Mouse (Mus musculus): ENCODE results near the gene Cnpy3.

Cnpy3 gene

GRCm38 (mm10) chr17:46721077-46721476, 30.9 kb downstream of the Cnpy3 start:
- no peak for DNase-seq (ENCODE audit: extremely low spot score, low read depth, low spot score)

- DNase-seq (ENCODE audit: extremely low spot score, low read depth, low spot score): no peak
Measured at GRCm38 (mm10) chr17:46714756-46715481, 37.1 kb downstream of the Cnpy3 start.

- no peak for DNase-seq (ENCODE audit: extremely low spot score, low read depth, low spot score)
Measured at GRCm38 (mm10) chr17:46713849-46714248, 38.2 kb downstream of the Cnpy3 start.

- DNase-seq (ENCODE audit: extremely low spot score, low read depth, low spot score): no peak
Measured at GRCm38 (mm10) chr17:46712442-46712841, 39.6 kb downstream of the Cnpy3 start.

- DNase-seq (ENCODE audit: extremely low spot score, low read depth, low spot score): no peak
Measured at GRCm38 (mm10) chr17:46711612-46712271, 40.3 kb downstream of the Cnpy3 start.

GRCm38 (mm10) chr17:46710959-46711597, 40.9 kb downstream of the Cnpy3 start, which contains the start of gene Pex6:
Gene Pex6, plus strand, starts transcription at chr17:46711463.
- peak; percentile 73 for DNase-seq (ENCODE audit: extremely low spot score, low read depth, low spot score)

GRCm38 (mm10) chr17:46706375-46707089, 45.5 kb downstream of the Cnpy3 start:
- no peak for DNase-seq (ENCODE audit: extremely low spot score, low read depth, low spot score)

- peak; percentile 94 for DNase-seq (ENCODE audit: extremely low spot score, low read depth, low spot score)
Measured at GRCm38 (mm10) chr17:46704887-46705835, 46.9 kb downstream of the Cnpy3 start, which contains the start of gene Ppp2r5d. Gene Ppp2r5d, minus strand, starts transcription at chr17:46705111.

- DNase-seq (ENCODE audit: extremely low spot score, low read depth, low spot score): no peak
Measured at GRCm38 (mm10) chr17:46703971-46704886, 47.8 kb downstream of the Cnpy3 start.

GRCm38 (mm10) chr17:46702506-46702905, 49.5 kb downstream of the Cnpy3 start:
- no peak for DNase-seq (ENCODE audit: extremely low spot score, low read depth, low spot score)

- no peak for DNase-seq (ENCODE audit: extremely low spot score, low read depth, low spot score)
Measured at GRCm38 (mm10) chr17:46702100-46702499, 49.9 kb downstream of the Cnpy3 start.

- DNase-seq (ENCODE audit: extremely low spot score, low read depth, low spot score): no peak
Measured at GRCm38 (mm10) chr17:46701489-46701888, 50.5 kb downstream of the Cnpy3 start.

- DNase-seq (ENCODE audit: extremely low spot score, low read depth, low spot score): no peak
Measured at GRCm38 (mm10) chr17:46699912-46700311, 52.1 kb downstream of the Cnpy3 start.

- no peak for DNase-seq (ENCODE audit: extremely low spot score, low read depth, low spot score)
Measured at GRCm38 (mm10) chr17:46699245-46699644, 52.8 kb downstream of the Cnpy3 start.

GRCm38 (mm10) chr17:46698515-46698914, 53.5 kb downstream of the Cnpy3 start:
- DNase-seq (ENCODE audit: extremely low spot score, low read depth, low spot score): no peak

GRCm38 (mm10) chr17:46694517-46695063, 57.4 kb downstream of the Cnpy3 start:
- DNase-seq (ENCODE audit: extremely low spot score, low read depth, low spot score): no peak

- no peak for DNase-seq (ENCODE audit: extremely low spot score, low read depth, low spot score)
Measured at GRCm38 (mm10) chr17:46691390-46691789, 60.6 kb downstream of the Cnpy3 start.

GRCm38 (mm10) chr17:46690665-46691064, 61.3 kb downstream of the Cnpy3 start:
- no peak for DNase-seq (ENCODE audit: extremely low spot score, low read depth, low spot score)

GRCm38 (mm10) chr17:46685913-46686312, 66.1 kb downstream of the Cnpy3 start:
- no peak for DNase-seq (ENCODE audit: extremely low spot score, low read depth, low spot score)
